Comparison of ENCODE assay signal across 8 mouse cellular contexts in the genomic region with DNA sequence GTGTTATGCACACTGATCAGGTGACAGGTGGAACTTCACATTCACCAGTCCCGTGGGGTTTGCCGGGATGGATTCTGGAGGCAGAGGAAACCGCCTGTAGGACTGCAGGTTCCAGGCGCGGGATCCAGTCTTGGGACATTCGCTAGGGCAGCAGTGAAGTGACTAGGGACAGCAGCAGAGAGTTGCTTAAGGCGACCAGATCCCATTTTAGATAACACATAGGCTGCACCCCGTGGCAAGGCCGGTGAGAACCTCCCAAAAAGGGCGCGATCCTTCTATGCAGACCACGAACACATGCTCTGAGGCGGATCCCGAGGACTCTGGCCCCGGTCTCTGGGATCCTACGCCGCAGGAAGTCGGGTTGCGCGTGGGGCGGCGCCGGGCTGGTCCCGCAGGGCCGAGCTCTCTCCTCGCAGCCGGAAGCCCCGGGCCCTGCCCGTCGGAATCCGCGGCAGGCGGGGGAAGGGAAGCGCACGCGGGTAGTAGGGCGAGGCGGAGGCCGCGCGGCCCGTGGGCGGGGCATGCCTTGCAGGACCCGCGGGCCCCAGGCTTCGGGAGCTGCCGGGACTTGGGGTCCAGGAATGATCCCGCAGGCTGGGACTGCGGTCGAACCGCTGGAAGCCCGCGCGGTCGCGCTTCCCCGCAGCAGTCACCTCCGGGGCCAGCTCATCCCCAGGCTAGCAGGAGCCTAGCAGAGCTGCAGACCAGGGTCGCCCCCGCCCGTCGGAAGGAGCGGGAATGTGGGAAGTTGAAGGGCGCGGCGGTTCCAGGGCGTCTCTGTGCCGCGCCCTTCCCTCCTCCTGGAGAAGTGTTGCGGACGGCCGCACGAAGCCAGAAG.
DNase-seq lines count a peak whose midpoint lies in the region; ATAC-seq and TF ChIP-seq lines count a peak whose summit lies in the region.

No protein-coding gene starts in this region.

- H3K27ac ChIP-seq in hindbrain, embryonic 11.5 days (ENCODE audit: low read depth, low read length): no peak overlapping the region
- H3K27ac ChIP-seq in left cerebral cortex, adult 2 months: peak overlapping the region; percentile 83
- H3K27ac ChIP-seq in macrophage: no peak overlapping the region

- peak overlapping the region; percentile 77 for H3K4me3 ChIP-seq in E14TG2a.4 (replicated peaks; ENCODE audit: low read length)
- H3K4me3 ChIP-seq in hindbrain, embryonic 11.5 days (ENCODE audit: low read depth, low read length): peak overlapping the region; percentile 19
- peak overlapping the region; percentile 41 for H3K4me3 ChIP-seq in left cerebral cortex, adult 2 months
- H3K4me3 ChIP-seq in macrophage (ENCODE audit: inconsistent target): peak overlapping the region; percentile 20

- peaks cover 31% of the 10 kb centered on the region for H3K27me3 ChIP-seq in E14TG2a.4 (ENCODE audit: insufficient read depth, low read length)
- no peaks in the 10 kb centered on the region for H3K27me3 ChIP-seq in hindbrain, embryonic 11.5 days (ENCODE audit: control insufficient read depth, insufficient read depth, low read length)

- peak; percentile 70 for DNase-seq in cerebellum, adult 11-12 months
- DNase-seq in forelimb bud, embryonic 11.5 days (ENCODE audit: low read depth, low spot score): peak; percentile 69
- peak; percentile 81 for DNase-seq in hindbrain, embryonic 11.5 days (ENCODE audit: low spot score)
- peak; percentile 70 to 72 for DNase-seq in left cerebral cortex, adult 2 months (ENCODE audit: extremely low spot score in 1 of 2, low spot score in 2 of 2)
- peak; percentile 53 for DNase-seq in retina, postnatal 7 days (ENCODE audit: low read depth, low spot score)
- peak; percentile 90 for DNase-seq in thymus, postnatal 4 days

- intact Hi-C loops in left cerebral cortex, adult 2 months (cut with DNase I): no loop called here

- ATAC-seq in hindbrain, embryonic 11.5 days (ENCODE audit: low FRiP score): peak; percentile 77

- no peak for TF ChIP-seq CTCF in E14TG2a.4 (conservative IDR thresholded peaks at IDR 0.05; ENCODE audit: low read length)
- no peak for TF ChIP-seq CTCF in left cerebral cortex, adult 2 months (IDR thresholded peaks at IDR 0.05)

- H3K4me2 ChIP-seq in hindbrain, embryonic 11.5 days (replicated peaks; ENCODE audit: low read depth, low read length): peak overlapping the region; percentile 71

- H3K9me3 ChIP-seq in E14TG2a.4 (ENCODE audit: low read length): no peaks in the 10 kb centered on the region
- no peaks in the 10 kb centered on the region for H3K9me3 ChIP-seq in hindbrain, embryonic 11.5 days (ENCODE audit: control insufficient read depth, low read length)

- H3K36me3 ChIP-seq in E14TG2a.4 (ENCODE audit: insufficient read depth, low read length): peaks cover 26% of the 10 kb centered on the region
- H3K36me3 ChIP-seq in hindbrain, embryonic 11.5 days (ENCODE audit: control insufficient read depth, insufficient read depth, low read length): no peaks in the 10 kb centered on the region
- peaks cover 5% of the 10 kb centered on the region; the same call in 1 of the 2 replicates for H3K36me3 ChIP-seq in macrophage (ENCODE audit: inconsistent target)

- H3K4me1 ChIP-seq in E14TG2a.4 (replicated peaks; ENCODE audit: low read depth, low read length): peaks cover 76% of the 10 kb centered on the region
- H3K4me1 ChIP-seq in hindbrain, embryonic 11.5 days (replicated peaks; ENCODE audit: control insufficient read depth, insufficient read depth, low read length): peaks cover 9% of the 10 kb centered on the region; the same call in 1 of the 2 replicates

- no peaks in the 10 kb centered on the region; the same call in 1 of the 2 replicates for H3K79me2 ChIP-seq in macrophage (ENCODE audit: inconsistent target)

- peak overlapping the region; percentile 66 for H3K9ac ChIP-seq in hindbrain, embryonic 11.5 days (ENCODE audit: low read depth, low read length)

- 6% methylated on average over 68 of the region's 73 CpGs for WGBS in hindbrain, embryonic 11.5 days
- WGBS in macrophage (ENCODE audit: missing documents): 11% methylated on average over 60 of the region's 73 CpGs

Comparison
In these comparisons a context has a peak if more than half of its experiments do, and no peak if none do; other contexts are left out.
1. H3K4me3 ChIP-seq: peak in every context shown above with its lines; median percentile 77 in E14TG2a.4; 41 in left cerebral cortex, adult 2 months; 20 in macrophage; 19 in hindbrain, embryonic 11.5 days.